Mouse (Mus musculus): ENCODE measurements around the gene Tbkbp1.

DNA sequence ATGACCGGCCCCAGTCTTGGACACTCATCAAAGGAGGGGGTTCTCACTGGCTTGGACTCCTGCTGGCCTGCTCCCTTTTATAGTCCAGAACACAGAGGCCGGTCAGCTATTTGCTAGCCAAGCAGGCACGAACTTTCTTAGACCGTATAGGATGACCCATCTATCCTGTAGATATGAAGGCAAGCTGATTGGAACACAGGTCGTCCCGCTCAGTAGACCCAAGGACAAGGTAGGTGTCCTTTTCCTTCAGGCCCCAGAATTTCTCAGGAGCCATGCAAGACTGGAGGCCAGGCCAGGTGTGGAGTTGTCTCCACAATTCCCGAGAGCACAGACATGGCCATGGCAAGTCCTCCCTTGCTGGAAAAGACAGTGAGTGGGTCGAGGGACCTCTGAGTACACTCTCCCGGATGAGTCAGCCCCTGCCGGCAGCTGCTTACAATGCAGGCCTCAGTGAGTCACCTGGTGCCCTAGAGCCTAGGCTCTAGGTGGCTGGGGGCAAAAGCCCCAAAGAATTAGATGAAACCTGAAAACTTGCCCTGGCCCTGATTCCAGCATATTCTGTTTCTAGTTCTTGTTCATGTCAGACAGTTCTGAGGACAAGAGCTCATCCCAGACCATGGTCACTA is 1.5 kb upstream of the Tbkbp1 start:
- no peak for TF ChIP-seq POLR2A (IDR thresholded peaks at IDR 0.05; ENCODE audit: borderline replicate concordance, control insufficient read depth, low read depth, low read length)
- no peak for TF ChIP-seq CTCF (IDR thresholded peaks at IDR 0.05; ENCODE audit: control insufficient read depth, insufficient read depth, low read length)
